Mouse (Mus musculus): ENCODE data around the gene Zdhhc25.

Zdhhc25 gene

GRCm38 (mm10) chr15:88602496-88602895, 2.4 kb downstream of the Zdhhc25 start:
- 0 out of 2 replicates have a peak, but pooled peaks cover 3% of the 10 kb centered on the region for H3K9me3 ChIP-seq (ENCODE audit: low read length)
- H3K27me3 ChIP-seq (ENCODE audit: insufficient read depth, low read length), result peaks cover 11% of the 10 kb centered on the region
- TF ChIP-seq POU5F1 (IDR thresholded peaks at IDR 0.05; ENCODE audit: borderline replicate concordance, low read length), result no peak
- TF ChIP-seq CTCF (conservative IDR thresholded peaks at IDR 0.05; ENCODE audit: low read length), result no peak
- no peak for TF ChIP-seq NANOG (IDR thresholded peaks at IDR 0.05; ENCODE audit: borderline replicate concordance, low read length)
- H3K36me3 ChIP-seq (ENCODE audit: insufficient read depth, low read length), result no peaks in the 10 kb centered on the region
- peaks cover 26% of the 10 kb centered on the region for H3K4me1 ChIP-seq (replicated peaks; ENCODE audit: low read depth, low read length)
- no peak overlapping the region for H3K4me3 ChIP-seq (replicated peaks; ENCODE audit: low read length)

DNA sequence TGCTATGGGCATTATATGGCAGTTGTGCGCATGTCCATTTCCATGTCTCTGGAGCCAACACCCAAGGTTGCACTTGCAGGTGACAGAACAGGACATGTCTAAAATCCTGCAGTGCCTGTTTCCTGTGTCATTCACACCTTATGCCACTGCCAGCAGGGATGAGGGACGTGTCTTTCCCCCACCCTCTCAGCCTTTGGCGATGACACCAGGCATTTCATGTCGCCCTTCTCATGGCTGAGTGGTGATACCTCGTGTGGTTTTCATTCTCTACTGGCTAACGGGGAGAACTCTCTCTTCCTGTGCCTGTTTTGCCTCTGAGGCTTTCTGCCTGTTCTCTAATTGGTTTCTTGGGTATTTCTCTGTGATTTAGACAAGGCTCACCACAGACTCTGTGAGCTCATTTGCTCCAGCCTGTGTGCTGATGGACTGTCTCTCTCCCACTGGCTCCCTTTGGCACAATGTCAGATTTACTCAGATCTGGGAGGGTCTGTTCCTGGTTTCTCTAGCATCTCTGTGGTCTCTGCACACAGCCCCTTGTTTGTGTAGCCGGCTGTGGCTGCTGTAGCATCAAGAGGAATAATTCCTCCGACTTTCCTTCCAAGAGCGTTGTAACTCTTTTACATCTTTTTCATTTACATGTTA, 3.1 kb downstream of the Zdhhc25 start:
- TF ChIP-seq POU5F1 (IDR thresholded peaks at IDR 0.05; ENCODE audit: borderline replicate concordance, low read length), result no peak
- no peak for TF ChIP-seq CTCF (conservative IDR thresholded peaks at IDR 0.05; ENCODE audit: low read length)
- TF ChIP-seq NANOG (IDR thresholded peaks at IDR 0.05; ENCODE audit: borderline replicate concordance, low read length), result no peak
- no peaks in the 10 kb centered on the region for H3K36me3 ChIP-seq (ENCODE audit: insufficient read depth, low read length)
- no peak overlapping the region for H3K4me3 ChIP-seq (replicated peaks; ENCODE audit: low read length)
- 0 out of 2 replicates have a peak, but pooled peaks cover 3% of the 10 kb centered on the region for H3K9me3 ChIP-seq (ENCODE audit: low read length)
- H3K27me3 ChIP-seq (ENCODE audit: insufficient read depth, low read length), result peaks cover 11% of the 10 kb centered on the region
- H3K4me1 ChIP-seq (replicated peaks; ENCODE audit: low read depth, low read length), result peaks cover 26% of the 10 kb centered on the region

- H3K4me3 ChIP-seq (replicated peaks; ENCODE audit: low read length), result no peak overlapping the region
- no peak for TF ChIP-seq NANOG (IDR thresholded peaks at IDR 0.05; ENCODE audit: borderline replicate concordance, low read length)
- no peak for TF ChIP-seq CTCF (conservative IDR thresholded peaks at IDR 0.05; ENCODE audit: low read length)
Observed at GRCm38 (mm10) chr15:88603733-88604119, 3.6 kb downstream of the Zdhhc25 start.

DNA sequence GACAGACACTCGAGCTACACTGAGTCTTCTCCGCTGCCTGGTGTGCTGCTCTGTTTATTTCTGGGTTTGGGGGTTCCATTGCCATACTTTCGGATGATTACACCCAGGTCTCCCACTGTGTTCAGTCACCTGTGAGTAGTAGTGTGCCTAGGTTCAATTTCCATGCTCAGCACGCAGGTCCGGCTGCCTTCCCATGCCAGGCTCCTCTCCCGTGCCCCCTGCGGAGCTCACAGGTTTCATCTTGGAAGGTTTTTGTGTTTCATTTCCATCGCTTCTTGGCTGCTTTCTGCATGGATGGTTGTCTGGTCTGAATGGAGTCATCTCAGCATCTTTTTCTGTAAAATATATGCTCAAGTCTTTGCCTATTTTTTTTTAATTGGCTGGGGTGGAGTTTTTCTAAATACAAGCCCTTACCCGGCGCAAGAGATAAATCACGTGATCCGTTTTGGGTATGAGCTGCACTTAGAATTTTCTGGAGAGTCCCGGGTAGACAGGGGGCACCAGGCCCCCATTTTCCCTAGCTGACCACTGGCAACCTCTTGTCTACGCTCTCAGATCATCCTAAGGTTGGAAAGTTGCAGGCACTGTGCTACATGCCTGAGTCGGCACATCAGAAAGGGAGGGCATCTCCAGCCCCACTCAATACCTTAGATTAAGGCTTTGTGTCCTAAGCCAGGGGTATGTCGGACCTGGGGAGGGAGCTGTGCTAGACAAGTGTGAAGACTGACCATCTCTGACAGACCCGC, 4.7 kb downstream of the Zdhhc25 start:
- Histone ChIP-seq H3K4me3 (replicated peaks; ENCODE audit: low read length) (no peak overlapping the region), H3K27me3 (ENCODE audit: insufficient read depth, low read length) (peaks cover 4% of the 10 kb centered on the region; the same call in 1 of the 2 replicates), H3K36me3 (ENCODE audit: insufficient read depth, low read length) (no peaks in the 10 kb centered on the region), H3K4me1 (replicated peaks; ENCODE audit: low read depth, low read length) (peaks cover 26% of the 10 kb centered on the region), H3K9me3 (ENCODE audit: low read length) (0 out of 2 replicates have a peak, but pooled peaks cover 3% of the 10 kb centered on the region)
- TF ChIP-seq POU5F1 (IDR thresholded peaks at IDR 0.05; ENCODE audit: borderline replicate concordance, low read length) (no peak), CTCF (conservative IDR thresholded peaks at IDR 0.05; ENCODE audit: low read length) (no peak), NANOG (IDR thresholded peaks at IDR 0.05; ENCODE audit: borderline replicate concordance, low read length) (no peak)

More at GRCm38 (mm10) chr15:88603733-88604119, 3.6 kb downstream of the Zdhhc25 start:
- Histone ChIP-seq H3K36me3 (ENCODE audit: insufficient read depth, low read length) (no peaks in the 10 kb centered on the region), H3K9me3 (ENCODE audit: low read length) (0 out of 2 replicates have a peak, but pooled peaks cover 3% of the 10 kb centered on the region), H3K27me3 (ENCODE audit: insufficient read depth, low read length) (peaks cover 11% of the 10 kb centered on the region), H3K4me1 (replicated peaks; ENCODE audit: low read depth, low read length) (peaks cover 26% of the 10 kb centered on the region)

DNA sequence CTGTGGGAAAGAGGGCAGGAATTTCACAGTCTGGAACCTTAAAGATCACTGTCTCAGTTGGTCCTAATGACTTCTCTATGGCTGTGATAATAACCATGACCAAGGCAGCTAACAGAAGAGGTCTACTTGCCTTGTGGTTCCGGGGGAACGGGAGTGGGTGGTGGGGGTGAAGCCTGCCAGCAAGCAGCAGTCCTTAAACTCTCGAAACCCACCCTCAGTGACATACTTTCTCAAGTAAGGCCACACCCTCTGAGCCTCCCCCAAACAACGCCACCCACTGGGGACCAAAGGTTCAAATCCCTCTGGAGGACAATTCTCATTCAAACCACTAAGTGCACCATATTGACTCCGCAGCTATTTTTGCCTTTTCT, 5.3 kb downstream of the Zdhhc25 start:
- no peaks in the 10 kb centered on the region for H3K36me3 ChIP-seq (ENCODE audit: insufficient read depth, low read length)
- peaks cover 24% of the 10 kb centered on the region for H3K4me1 ChIP-seq (replicated peaks; ENCODE audit: low read depth, low read length)
- H3K4me3 ChIP-seq (replicated peaks; ENCODE audit: low read length), result no peak overlapping the region
- no peaks in the 10 kb centered on the region for H3K27me3 ChIP-seq (ENCODE audit: insufficient read depth, low read length)
- TF ChIP-seq POU5F1 (IDR thresholded peaks at IDR 0.05; ENCODE audit: borderline replicate concordance, low read length) (no peak), NANOG (IDR thresholded peaks at IDR 0.05; ENCODE audit: borderline replicate concordance, low read length) (no peak), CTCF (conservative IDR thresholded peaks at IDR 0.05; ENCODE audit: low read length) (no peak)
- no peaks in the 10 kb centered on the region for H3K9me3 ChIP-seq (ENCODE audit: low read length)

GRCm38 (mm10) chr15:88617125-88617524, 17.0 kb downstream of the Zdhhc25 start:
- TF ChIP-seq CTCF (conservative IDR thresholded peaks at IDR 0.05; ENCODE audit: low read length), result no peak
- no peak for TF ChIP-seq NANOG (IDR thresholded peaks at IDR 0.05; ENCODE audit: borderline replicate concordance, low read length)
- TF ChIP-seq POU5F1 (IDR thresholded peaks at IDR 0.05; ENCODE audit: borderline replicate concordance, low read length), result no peak
- Histone ChIP-seq H3K27me3 (ENCODE audit: insufficient read depth, low read length) (no peaks in the 10 kb centered on the region), H3K4me3 (replicated peaks; ENCODE audit: low read length) (no peak overlapping the region)

DNA sequence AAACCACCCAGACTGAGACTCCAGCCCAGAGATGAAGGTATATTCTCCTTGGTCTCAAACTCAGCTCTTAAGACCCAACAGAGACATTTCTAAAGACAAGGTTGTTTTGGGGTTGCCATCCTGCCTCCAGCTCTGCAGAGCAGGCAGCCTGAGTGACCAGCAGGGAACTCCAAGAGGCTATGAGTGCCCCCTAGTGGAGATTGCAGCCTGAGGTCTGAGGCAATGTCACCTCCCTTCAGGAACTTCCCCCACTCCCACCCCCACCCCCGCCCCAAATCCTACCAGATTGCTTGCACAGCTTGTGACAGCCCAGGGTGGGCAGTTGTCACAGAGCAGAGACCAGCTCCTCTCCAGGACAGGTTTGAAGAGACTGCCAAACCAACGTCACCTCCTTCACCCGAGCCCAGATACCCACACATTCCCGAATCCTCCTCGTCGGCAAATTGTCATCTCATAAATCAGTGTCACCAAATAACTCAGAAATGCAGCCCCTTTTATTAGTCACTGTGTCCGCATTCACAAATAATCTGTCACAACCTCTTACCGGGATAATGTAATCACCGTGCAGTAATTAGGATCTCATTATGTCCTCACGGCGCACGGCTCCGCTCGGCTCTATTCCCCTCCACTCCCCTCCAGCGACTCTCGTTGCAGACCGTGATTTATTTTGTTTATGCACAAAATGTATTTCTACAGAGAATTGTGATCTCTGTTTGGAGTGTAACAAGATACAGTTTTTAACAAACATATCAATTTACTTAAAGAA, 18.1 kb downstream of the Zdhhc25 start:
- H3K4me3 ChIP-seq (replicated peaks; ENCODE audit: low read length), result no peak overlapping the region
- H3K4me1 ChIP-seq (replicated peaks; ENCODE audit: low read depth, low read length), result no peaks in the 10 kb centered on the region
- H3K27me3 ChIP-seq (ENCODE audit: insufficient read depth, low read length), result no peaks in the 10 kb centered on the region
- peaks cover 14% of the 10 kb centered on the region for H3K9me3 ChIP-seq (ENCODE audit: low read length)
- H3K36me3 ChIP-seq (ENCODE audit: insufficient read depth, low read length), result no peaks in the 10 kb centered on the region
- TF ChIP-seq POU5F1 (IDR thresholded peaks at IDR 0.05; ENCODE audit: borderline replicate concordance, low read length) (no peak), NANOG (IDR thresholded peaks at IDR 0.05; ENCODE audit: borderline replicate concordance, low read length) (no peak), CTCF (conservative IDR thresholded peaks at IDR 0.05; ENCODE audit: low read length) (no peak)

More at GRCm38 (mm10) chr15:88617125-88617524, 17.0 kb downstream of the Zdhhc25 start:
- Histone ChIP-seq H3K36me3 (ENCODE audit: insufficient read depth, low read length) (no peaks in the 10 kb centered on the region), H3K4me1 (replicated peaks; ENCODE audit: low read depth, low read length) (no peaks in the 10 kb centered on the region), H3K9me3 (ENCODE audit: low read length) (peaks cover 14% of the 10 kb centered on the region)

DNA sequence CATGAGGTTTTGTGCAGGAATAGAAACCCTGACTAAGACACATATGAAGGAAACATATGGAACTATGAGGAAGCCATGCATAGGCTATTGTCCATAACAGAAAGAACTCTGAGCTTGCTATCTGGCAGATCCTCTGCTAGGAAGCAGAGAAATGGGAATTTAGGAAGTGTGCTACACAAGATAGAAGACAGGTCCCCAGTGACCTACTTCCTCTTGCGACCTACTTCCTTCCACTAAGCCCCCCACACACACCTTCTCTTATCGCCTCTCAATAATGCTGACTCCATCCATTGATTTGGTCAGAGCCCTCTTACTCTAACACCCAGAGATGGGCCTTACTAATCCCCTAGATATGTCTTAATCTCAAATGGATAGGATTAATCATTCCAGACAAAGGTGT, 19.9 kb downstream of the Zdhhc25 start:
- Histone ChIP-seq H3K4me1 (replicated peaks; ENCODE audit: low read depth, low read length) (no peaks in the 10 kb centered on the region), H3K4me3 (replicated peaks; ENCODE audit: low read length) (no peak overlapping the region), H3K9me3 (ENCODE audit: low read length) (peaks cover 22% of the 10 kb centered on the region), H3K36me3 (ENCODE audit: insufficient read depth, low read length) (no peaks in the 10 kb centered on the region), H3K27me3 (ENCODE audit: insufficient read depth, low read length) (no peaks in the 10 kb centered on the region)
- TF ChIP-seq NANOG (IDR thresholded peaks at IDR 0.05; ENCODE audit: borderline replicate concordance, low read length) (no peak), CTCF (conservative IDR thresholded peaks at IDR 0.05; ENCODE audit: low read length) (no peak), POU5F1 (IDR thresholded peaks at IDR 0.05; ENCODE audit: borderline replicate concordance, low read length) (no peak)

All from E14TG2a.4 (cell line).